Mouse (Mus musculus) kidney, embryonic 15.5 days (tissue): ENCODE measurements around the gene Cfap61. TPM values are rescaled to one million over a fixed set of nuclear protein-coding genes. Genes with fewer than 3 reads are reported as not detected.

Experiments used
- ATAC-seq: fragments of 200-750 bp; cut with Nextera tagmentation; replicated peaks from 2 replicates; pipeline ENCODE4 v1.8.0; 2017; ENCODE audit warnings: moderate TSS enrichment; ENCODE audit not compliant: low FRiP score
- H3K27ac ChIP-seq: fragments of 300-500 bp; sonication (generic); 2 replicates; pipeline ENCODE4 v1.5.1; 2015; ENCODE audit warnings: mild to moderate bottlenecking, inconsistent platforms
- H3K27me3 ChIP-seq: fragments of 300-500 bp; sonication (generic); 2 replicates; pipeline ENCODE4 v1.6.1; 2015; ENCODE audit warnings: inconsistent platforms
- H3K36me3 ChIP-seq: fragments of 300-500 bp; sonication (generic); 2 replicates; pipeline ENCODE4 v1.6.1; 2015; ENCODE audit warnings: inconsistent platforms
- H3K4me1 ChIP-seq: fragments of 300-500 bp; sonication (generic); 2 replicates; pipeline ENCODE4 v1.6.1; 2015; ENCODE audit warnings: inconsistent platforms
- H3K4me2 ChIP-seq: fragments of 300-500 bp; sonication (generic); 2 replicates; pipeline ENCODE4 v1.6.1; 2015; ENCODE audit warnings: moderate library complexity, mild to moderate bottlenecking, inconsistent platforms
- H3K4me3 ChIP-seq: fragments of 300-500 bp; sonication (generic); replicated peaks from 2 replicates; pipeline ENCODE4 v1.5.1; 2015; ENCODE audit warnings: mild to moderate bottlenecking, inconsistent platforms
- H3K9ac ChIP-seq: fragments of 300-500 bp; sonication (generic); 2 replicates; pipeline ENCODE4 v1.6.1; 2015; ENCODE audit warnings: mild to moderate bottlenecking, inconsistent platforms
- H3K9me3 ChIP-seq: fragments of 300-500 bp; sonication (generic); replicated peaks from 2 replicates; pipeline ENCODE4 v1.6.1; 2016; ENCODE audit warnings: inconsistent platforms
- WGBS: fragments of 180-500 bp; shearing (Covaris S2); methylation state at CpG from one replicate; pipeline ENCODE4 v1.1.7; 2015; ENCODE audit warnings: mixed read lengths; 5-methylcytosine and 5-hydroxymethylcytosine counted together
- polyA plus RNA-seq: library from polyadenylated mRNA; unstranded; fragments of >200 nt; fragmentation: Nextera tagmentation; extraction: Ambion mirVana; gene quantifications from 2 replicates; pipeline ENCODE4 v1.2.1, GENCODE M21; 2015

The Cfap61 gene
- polyA plus RNA-seq, 1 experiment from 2014 or later: 3.1 TPM

GRCm38 (mm10) chr2:146047691-146048090 is 113.1 kb downstream of the Cfap61 start:
- 89% methylated on average over 4 of the region's 4 CpGs for WGBS

GRCm38 (mm10) chr2:146048221-146048829 is 113.7 kb downstream of the Cfap61 start:
- Histone ChIP-seq H3K4me2 (no peak overlapping the region), H3K9ac (no peak overlapping the region), H3K9me3 (no peaks in the 10 kb centered on the region), H3K36me3 (no peaks in the 10 kb centered on the region), H3K4me3 (no peak overlapping the region), H3K27ac (no peak overlapping the region), H3K27me3 (no peaks in the 10 kb centered on the region; the same call in 1 of the 2 replicates), H3K4me1 (peaks cover 5% of the 10 kb centered on the region)
- 76% methylated on average over 17 of the region's 17 CpGs for WGBS
- no peak for ATAC-seq

More at GRCm38 (mm10) chr2:146047691-146048090, 113.1 kb downstream of the Cfap61 start:
- Histone ChIP-seq H3K27me3 (no peaks in the 10 kb centered on the region; the same call in 1 of the 2 replicates), H3K36me3 (no peaks in the 10 kb centered on the region), H3K4me3 (no peak overlapping the region), H3K4me1 (peaks cover 5% of the 10 kb centered on the region), H3K9me3 (no peaks in the 10 kb centered on the region), H3K4me2 (no peak overlapping the region), H3K9ac (no peak overlapping the region), H3K27ac (no peak overlapping the region)
- ATAC-seq: no peak

GRCm38 (mm10) chr2:146049339-146049738 is 114.8 kb downstream of the Cfap61 start:
- WGBS: 87% methylated on average over 5 of the region's 5 CpGs
- Histone ChIP-seq H3K27ac (no peak overlapping the region), H3K4me3 (no peak overlapping the region), H3K27me3 (no peaks in the 10 kb centered on the region; the same call in 1 of the 2 replicates), H3K4me2 (no peak overlapping the region), H3K9me3 (no peaks in the 10 kb centered on the region), H3K9ac (no peak overlapping the region), H3K36me3 (no peaks in the 10 kb centered on the region), H3K4me1 (peaks cover 5% of the 10 kb centered on the region)
- no peak for ATAC-seq

GRCm38 (mm10) chr2:146050069-146050468 is 115.5 kb downstream of the Cfap61 start:
- 30% methylated on average over 3 of the region's 3 CpGs for WGBS
- H3K9me3 ChIP-seq: no peaks in the 10 kb centered on the region
- H3K36me3 ChIP-seq: no peaks in the 10 kb centered on the region
- H3K4me2 ChIP-seq: no peak overlapping the region
- H3K4me1 ChIP-seq: peaks cover 5% of the 10 kb centered on the region
- no peak overlapping the region for H3K9ac ChIP-seq
- H3K27ac ChIP-seq: no peak overlapping the region
- no peak overlapping the region for H3K4me3 ChIP-seq
- H3K27me3 ChIP-seq: no peaks in the 10 kb centered on the region; the same call in 1 of the 2 replicates
- no peak for ATAC-seq

- Histone ChIP-seq H3K4me2 (no peak overlapping the region), H3K9ac (no peak overlapping the region), H3K36me3 (no peaks in the 10 kb centered on the region), H3K27me3 (no peaks in the 10 kb centered on the region), H3K9me3 (no peaks in the 10 kb centered on the region), H3K4me1 (no peaks in the 10 kb centered on the region; the same call in 1 of the 2 replicates), H3K27ac (no peak overlapping the region), H3K4me3 (no peak overlapping the region)
- no peak for ATAC-seq
- 89% methylated on average over 4 of the region's 4 CpGs for WGBS
Measured at GRCm38 (mm10) chr2:146051334-146051733, 116.8 kb downstream of the Cfap61 start.

- Histone ChIP-seq H3K9me3 (no peaks in the 10 kb centered on the region), H3K4me3 (no peak overlapping the region), H3K4me1 (peaks cover 6% of the 10 kb centered on the region), H3K9ac (no peak overlapping the region), H3K27ac (no peak overlapping the region), H3K4me2 (no peak overlapping the region), H3K27me3 (0 out of 2 replicates have a peak, but pooled peaks cover 3% of the 10 kb centered on the region), H3K36me3 (no peaks in the 10 kb centered on the region)
- WGBS: 25% methylated on average over 4 of the region's 4 CpGs
- ATAC-seq: no peak
Measured at GRCm38 (mm10) chr2:146057123-146057522, 122.5 kb downstream of the Cfap61 start.

DNA sequence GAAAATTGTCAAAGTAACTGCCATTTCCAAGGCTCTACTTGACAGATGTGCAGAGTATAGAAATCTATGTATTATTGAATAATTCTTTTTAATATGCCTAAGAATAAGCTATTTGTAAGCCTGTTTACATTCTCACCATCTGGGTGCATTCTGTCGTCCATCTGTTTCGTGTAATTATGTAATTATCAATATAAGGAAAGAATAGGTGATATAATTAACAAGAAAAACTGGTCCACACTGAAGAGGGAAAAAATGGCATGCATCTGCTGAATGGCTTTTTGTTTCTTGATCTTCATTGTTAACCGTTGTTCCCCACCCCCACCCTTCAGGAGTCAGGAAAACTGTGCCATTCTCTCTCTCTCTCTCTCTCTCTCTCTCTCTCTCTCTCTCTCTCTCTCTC is 124.2 kb downstream of the Cfap61 start:
- Histone ChIP-seq H3K27me3 (0 out of 2 replicates have a peak, but pooled peaks cover 4% of the 10 kb centered on the region), H3K36me3 (no peaks in the 10 kb centered on the region), H3K9me3 (no peaks in the 10 kb centered on the region), H3K4me3 (no peak overlapping the region), H3K9ac (no peak overlapping the region), H3K4me2 (no peak overlapping the region), H3K27ac (no peak overlapping the region), H3K4me1 (peaks cover 8% of the 10 kb centered on the region)
- no peak for ATAC-seq
- 73% methylated on average over 3 of the region's 3 CpGs for WGBS

DNA sequence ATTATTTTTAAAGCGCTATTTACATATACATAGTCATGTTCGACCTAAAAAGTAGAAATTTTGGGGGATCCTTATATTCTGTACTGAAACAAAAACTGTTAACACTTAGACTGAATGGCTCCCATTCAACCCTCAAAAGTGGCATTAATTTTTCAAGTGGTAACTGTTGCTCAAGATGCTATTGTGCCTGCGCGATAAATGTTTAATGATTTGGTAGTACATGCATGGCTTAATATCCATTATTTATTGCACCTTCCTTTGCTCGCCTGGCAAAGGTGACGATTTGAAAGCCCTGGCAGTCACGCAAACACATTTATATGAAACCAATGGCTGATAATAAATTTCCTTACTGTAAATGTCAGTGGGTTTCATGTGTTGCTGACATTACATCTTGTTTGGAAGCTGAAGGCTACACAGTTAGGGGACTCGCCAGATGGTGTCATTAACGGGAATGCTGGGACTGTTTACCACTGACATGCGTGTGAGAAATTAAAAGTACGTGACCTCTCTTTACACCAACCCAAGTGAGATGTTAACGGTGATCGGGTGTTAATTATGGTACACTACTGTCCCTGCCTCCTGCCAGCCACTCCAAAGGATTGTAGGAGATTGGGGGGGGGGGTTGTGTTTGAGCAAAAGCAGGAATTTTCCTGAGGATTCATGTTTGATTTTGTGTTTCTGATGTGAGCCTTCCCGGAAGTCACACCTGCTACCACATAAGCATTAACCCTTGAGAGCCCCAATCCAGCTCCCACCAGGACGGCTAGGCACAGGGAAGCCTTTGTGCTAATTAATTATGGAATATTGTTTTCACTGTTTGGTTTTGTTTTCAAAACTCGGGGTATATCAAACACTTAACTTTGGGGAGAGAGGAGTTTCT is 127.1 kb downstream of the Cfap61 start:
- Histone ChIP-seq H3K4me2 (no peak overlapping the region), H3K9ac (no peak overlapping the region), H3K27ac (no peak overlapping the region), H3K4me3 (no peak overlapping the region), H3K36me3 (no peaks in the 10 kb centered on the region), H3K9me3 (no peaks in the 10 kb centered on the region), H3K27me3 (0 out of 2 replicates have a peak, but pooled peaks cover 4% of the 10 kb centered on the region), H3K4me1 (peaks cover 8% of the 10 kb centered on the region)
- WGBS: 57% methylated on average over 16 of the region's 16 CpGs
- no peak for ATAC-seq

- H3K27ac ChIP-seq: no peak overlapping the region
- peaks cover 8% of the 10 kb centered on the region for H3K4me1 ChIP-seq
- H3K9me3 ChIP-seq: no peaks in the 10 kb centered on the region
- H3K27me3 ChIP-seq: 0 out of 2 replicates have a peak, but pooled peaks cover 4% of the 10 kb centered on the region
- H3K4me3 ChIP-seq: no peak overlapping the region
- H3K9ac ChIP-seq: no peak overlapping the region
- 44% methylated on average over 13 of the region's 13 CpGs for WGBS
- no peaks in the 10 kb centered on the region for H3K36me3 ChIP-seq
- H3K4me2 ChIP-seq: 0 out of 2 replicates have a peak overlapping the region, but pooled peaks have one; percentile 23
- no peak for ATAC-seq
Measured at GRCm38 (mm10) chr2:146062330-146063092, 127.9 kb downstream of the Cfap61 start.

GRCm38 (mm10) chr2:146063093-146064074 is 128.8 kb downstream of the Cfap61 start:
- ATAC-seq: no peak
- H3K9me3 ChIP-seq: no peaks in the 10 kb centered on the region

DNA sequence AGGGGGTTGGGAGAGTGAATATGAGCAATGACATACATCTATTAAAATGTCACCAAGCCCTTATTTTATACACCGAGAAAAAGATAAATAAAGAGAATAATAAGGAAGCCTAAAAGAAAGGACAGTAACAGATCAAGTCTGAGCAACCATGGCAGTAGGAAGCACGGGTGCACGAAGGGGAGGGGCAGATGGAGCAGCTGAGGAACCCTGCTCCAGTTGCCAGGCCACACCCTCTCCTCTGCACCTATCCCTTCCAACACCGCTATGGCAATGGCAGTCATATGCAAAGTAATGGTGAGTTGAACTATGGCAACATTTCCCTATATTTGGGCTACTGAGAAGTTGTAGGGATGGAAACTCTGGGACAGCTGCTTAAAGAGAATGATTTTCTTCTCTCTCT is 132.8 kb downstream of the Cfap61 start:
- ATAC-seq: no peak
- H3K9ac ChIP-seq: no peak overlapping the region
- no peaks in the 10 kb centered on the region; the same call in 1 of the 2 replicates for H3K4me1 ChIP-seq
- no peak overlapping the region for H3K27ac ChIP-seq
- H3K27me3 ChIP-seq: no peaks in the 10 kb centered on the region
- H3K36me3 ChIP-seq: no peaks in the 10 kb centered on the region
- no peaks in the 10 kb centered on the region for H3K9me3 ChIP-seq
- no peak overlapping the region for H3K4me3 ChIP-seq
- no peak overlapping the region for H3K4me2 ChIP-seq
- WGBS: 47% methylated on average over 4 of the region's 4 CpGs

More at GRCm38 (mm10) chr2:146063093-146064074, 128.8 kb downstream of the Cfap61 start:
- Histone ChIP-seq H3K4me3 (no peak overlapping the region), H3K27ac (no peak overlapping the region), H3K27me3 (0 out of 2 replicates have a peak, but pooled peaks cover 4% of the 10 kb centered on the region), H3K4me2 (no peak overlapping the region), H3K9ac (no peak overlapping the region), H3K36me3 (no peaks in the 10 kb centered on the region), H3K4me1 (peaks cover 8% of the 10 kb centered on the region)
- WGBS: 74% methylated on average over 11 of the region's 11 CpGs
